Mouse (Mus musculus) urinary bladder, postnatal 0 days (tissue): ENCODE data around the gene Tmem234. TPM values are rescaled to one million over a fixed set of nuclear protein-coding genes. Genes with fewer than 3 reads are reported as not detected.

Source experiments
- microRNA-seq: library from miRNA; unstranded; fragments of <30 nt; microRNA quantifications from one replicate; pipeline ENCODE4, GENCODE M21; 2016
- polyA plus RNA-seq: library from polyadenylated mRNA; unstranded; fragments of >200 nt; fragmentation: Nextera tagmentation; extraction: Ambion mirVana; gene quantifications from 2 replicates; pipeline ENCODE4 v1.2.1, GENCODE M21; 2015

Gene Tmem234
- 164 and 187 TPM in 2 replicates for polyA plus RNA-seq

DNA sequence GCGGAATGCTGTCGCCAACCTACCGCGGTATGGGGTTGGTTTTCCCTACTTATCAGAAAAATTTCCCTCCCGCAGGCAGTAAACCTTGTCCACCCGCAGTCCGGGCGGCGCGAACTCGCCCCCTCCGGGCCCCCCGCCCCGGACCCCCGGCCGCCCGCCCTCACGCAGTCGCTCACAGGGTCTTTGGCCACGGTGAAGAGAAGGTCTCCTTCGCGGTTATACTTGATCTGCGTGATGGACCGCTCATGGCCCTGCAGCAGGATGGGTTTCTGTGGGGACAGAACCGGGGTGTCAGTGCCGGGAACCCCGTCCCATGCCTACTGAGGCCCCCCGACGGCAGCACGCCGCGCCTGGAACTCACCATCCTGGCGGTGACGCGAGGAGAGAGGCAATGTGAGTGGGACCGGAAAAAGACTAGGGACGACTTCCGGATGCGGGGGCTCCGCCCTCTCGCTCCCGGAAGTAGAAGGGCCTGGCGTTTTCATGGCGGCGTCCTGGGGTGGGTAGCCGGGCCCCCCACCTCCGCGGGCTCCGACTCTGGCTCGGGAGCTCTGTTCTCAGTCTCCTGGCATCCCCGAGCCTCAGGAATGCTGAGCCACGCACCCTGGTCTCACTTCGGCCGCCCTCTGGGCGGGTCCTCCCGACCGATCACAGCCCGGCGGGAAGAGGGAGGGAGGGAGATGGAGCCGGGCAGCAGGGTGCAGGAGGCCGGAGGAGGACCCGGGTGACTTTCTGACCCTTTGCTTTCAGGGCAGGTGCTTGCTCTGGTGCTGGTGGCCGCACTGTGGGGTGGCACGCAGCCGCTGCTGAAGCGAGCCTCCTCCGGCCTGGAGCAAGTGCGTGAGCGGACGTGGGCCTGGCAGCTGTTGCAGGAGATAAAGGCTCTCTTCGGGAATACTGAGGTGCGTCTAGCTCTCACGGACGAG lies at the start of gene Tmem234, which contains the start of gene Eif3i:
TSS of gene Tmem234 (plus strand) at position 436 of the 926 bp plus-strand sequence.
TSS of gene Eif3i (minus strand) at position 416 of the 926 bp plus-strand sequence.

GRCm38 (mm10) chr4:129573430-129573829 lies 27.0 kb upstream of the Tmem234 start, which contains the start of gene Lck:
Gene Lck, minus strand, starts transcription at chr4:129573641.

DNA sequence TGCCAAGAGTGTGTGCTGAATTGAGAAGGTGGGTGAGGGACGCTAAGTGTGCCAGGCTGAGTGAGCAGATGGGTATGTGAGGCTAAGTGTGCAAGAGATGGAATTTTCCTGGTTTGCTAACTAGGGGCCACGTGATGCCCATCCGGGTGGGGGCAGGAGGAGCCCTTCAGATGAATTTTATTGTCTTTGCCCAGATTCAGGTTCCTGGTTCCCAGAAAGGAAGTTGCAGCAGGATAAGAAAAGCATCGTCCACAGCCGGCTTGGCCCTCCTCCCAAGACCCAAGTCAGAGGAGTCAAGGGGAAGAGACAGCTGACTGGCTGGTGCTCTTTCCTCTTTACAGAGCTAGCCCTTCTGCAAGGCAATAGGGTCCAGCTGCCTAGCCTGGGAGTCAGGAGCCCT lies 22.0 kb upstream of the Tmem234 start, which contains the start of gene Fam167b:
TSS of gene Fam167b (minus strand) at position 84 of the 400 bp plus-strand sequence.

DNA sequence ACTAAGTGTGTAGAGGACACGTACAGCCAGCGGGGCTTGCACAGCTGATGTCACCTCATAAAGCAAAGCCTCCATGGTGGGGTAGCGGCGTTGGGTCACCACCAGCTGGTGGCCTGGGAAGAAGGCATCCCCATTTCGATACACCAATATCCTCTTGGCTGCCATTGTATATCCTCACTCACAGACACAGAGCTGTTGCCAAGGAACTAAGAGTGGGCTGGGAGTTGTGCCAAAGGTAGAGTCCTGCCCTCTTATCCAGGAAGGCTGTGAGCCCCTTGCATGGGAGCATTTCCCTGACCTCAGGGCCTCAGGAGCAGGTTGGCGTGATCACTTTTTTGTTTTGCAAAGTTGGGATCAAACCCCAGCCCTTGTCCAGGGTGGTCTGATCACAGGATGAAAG lies 13.6 kb downstream of the Tmem234 start, which contains the start of gene Dcdc2b:
TSS of gene Dcdc2b (minus strand) at position 165 of the 400 bp plus-strand sequence.

DNA sequence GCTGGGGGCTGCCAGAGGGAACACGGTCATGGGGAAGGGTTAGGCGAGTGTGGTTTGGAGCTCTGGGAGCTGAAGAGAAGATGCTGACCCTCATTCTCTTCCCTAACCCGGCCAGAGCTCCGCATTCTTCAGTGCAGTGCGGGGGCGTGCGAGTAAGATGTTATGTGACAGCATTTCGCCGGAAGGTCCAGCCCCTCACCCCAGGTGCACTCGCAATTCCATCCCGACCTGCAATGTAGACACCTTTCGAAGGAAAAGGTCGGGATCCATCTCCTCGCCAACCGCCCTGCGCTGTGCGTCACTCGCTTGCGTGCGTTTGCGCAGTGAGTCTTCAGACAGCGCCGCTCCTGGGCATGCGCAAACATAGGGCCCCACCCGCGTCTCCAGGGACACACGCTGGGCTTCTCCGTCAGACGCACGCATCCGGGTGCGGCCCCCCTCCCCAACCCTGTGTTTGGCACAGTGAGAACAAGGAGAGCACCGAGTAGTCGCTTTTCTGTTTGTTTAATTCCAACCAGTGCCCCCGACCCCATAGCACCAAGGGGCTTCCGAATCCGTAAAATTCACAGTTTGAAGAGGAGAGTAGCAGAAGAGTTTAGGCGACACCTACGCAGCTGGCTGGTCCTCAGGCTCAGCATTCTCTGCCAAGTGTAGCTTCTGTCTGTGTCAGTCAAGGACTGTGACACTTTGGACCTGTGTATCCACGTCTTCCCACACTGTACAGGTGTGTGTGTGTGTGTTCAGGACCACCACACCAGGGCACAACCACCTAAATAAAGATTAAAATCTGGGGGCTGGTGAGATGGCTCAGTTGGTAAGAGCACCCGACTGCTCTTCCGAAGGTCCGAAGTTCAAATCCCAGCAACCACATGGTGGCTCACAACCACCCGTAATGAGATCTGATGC lies 18.6 kb downstream of the Tmem234 start, which contains the start of gene Iqcc:
TSS of gene Iqcc (minus strand) at position 314 of the 906 bp plus-strand sequence.

GRCm38 (mm10) chr4:129623681-129624091 lies 23.2 kb downstream of the Tmem234 start, which contains the start of gene Ccdc28b:
Gene Ccdc28b, minus strand, starts transcription at chr4:129623947.

GRCm38 (mm10) chr4:129640638-129641467 lies 40.4 kb downstream of the Tmem234 start, which contains the start of gene Txlna:
Gene Txlna, minus strand, starts transcription at chr4:129641065.

DNA sequence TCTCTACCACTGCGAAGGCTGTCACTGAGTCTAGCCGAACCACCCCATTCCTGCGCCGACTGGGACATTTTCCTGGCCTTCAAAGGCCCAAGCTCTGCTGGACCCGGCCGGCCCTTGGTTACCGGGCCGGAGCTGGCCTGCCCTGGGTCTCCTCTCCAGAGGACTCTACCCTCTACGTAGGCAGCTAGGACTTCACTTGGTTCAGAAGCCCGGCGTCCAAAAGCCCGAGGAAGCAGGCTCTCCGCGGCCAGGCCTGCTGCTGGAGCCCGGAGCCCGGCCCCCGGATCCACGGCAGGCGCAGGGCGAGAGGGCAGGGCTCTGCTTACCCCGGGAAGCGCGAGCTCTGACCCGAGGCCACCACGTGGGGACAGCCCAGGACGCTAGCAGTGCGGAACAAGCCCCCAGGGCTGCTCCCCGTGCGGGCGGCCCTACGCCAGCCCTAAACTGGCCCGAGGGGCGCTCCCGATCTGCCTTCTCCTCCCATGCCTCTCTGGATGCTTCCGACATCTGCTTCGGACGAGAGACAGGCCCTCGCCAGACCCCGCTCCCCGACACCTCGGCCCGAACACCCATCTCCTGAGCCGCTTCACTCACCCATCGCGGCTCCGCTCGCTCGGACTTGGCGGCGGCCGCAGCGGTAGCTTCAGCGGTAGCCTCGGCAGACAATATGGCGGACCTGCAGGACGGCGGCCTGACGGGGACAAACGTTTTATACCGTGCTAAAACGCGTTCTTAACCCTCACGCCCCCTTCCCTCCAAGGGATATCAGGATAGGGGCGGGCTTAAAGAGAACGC lies 71.8 kb downstream of the Tmem234 start, which contains the start of gene Kpna6:
TSS of gene Kpna6 (minus strand) at position 685 of the 795 bp plus-strand sequence.

Small RNA genes lying within 50 kb of the gene (microRNA-seq; reads per million reads assigned to microRNA genes)
- not detected for gene Mir8119

Other genes starting within 250 kb of the Tmem234 start
- gene Zbtb8a, start 222.6 kb upstream of the Tmem234 start, polyA plus RNA-seq, result 17.4 and 19.0 TPM in 2 replicates
- gene Zbtb8b, start 159.8 kb upstream of the Tmem234 start, polyA plus RNA-seq, result 6.6 and 7.9 TPM in 2 replicates
- gene Bsdc1, start 139.1 kb upstream of the Tmem234 start, polyA plus RNA-seq, result 14.1 and 16.6 TPM in 2 replicates
- gene Tssk3, start 109.6 kb upstream of the Tmem234 start, polyA plus RNA-seq, result not detected in 2 replicates
- gene Fam229a, start 109.5 kb upstream of the Tmem234 start, polyA plus RNA-seq, result 0.63 and 0.73 TPM in 2 replicates
- gene Marcksl1, start 87.1 kb upstream of the Tmem234 start, polyA plus RNA-seq, result 166 and 167 TPM in 2 replicates
- gene Hdac1, start 58.0 kb upstream of the Tmem234 start, polyA plus RNA-seq, result 95.3 and 96.1 TPM in 2 replicates
- gene Lck, start 27.0 kb upstream of the Tmem234 start, polyA plus RNA-seq, result 1.9 and 2.6 TPM in 2 replicates
- 1.3 and 1.8 TPM in 2 replicates for gene Fam167b, start 22.1 kb upstream of the Tmem234 start, polyA plus RNA-seq
- 201 and 217 TPM in 2 replicates for gene Eif3i, start within 50 bp of the Tmem234 start, polyA plus RNA-seq
- gene Dcdc2b, start 13.6 kb downstream of the Tmem234 start, polyA plus RNA-seq, result 0.63 and 1.9 TPM in 2 replicates
- gene Iqcc, start 18.4 kb downstream of the Tmem234 start, polyA plus RNA-seq, result 19.0 and 19.1 TPM in 2 replicates
- 39.2 and 42.1 TPM in 2 replicates for gene Ccdc28b, start 23.3 kb downstream of the Tmem234 start, polyA plus RNA-seq
- gene Txlna, start 40.4 kb downstream of the Tmem234 start, polyA plus RNA-seq, result 26.8 and 29.6 TPM in 2 replicates
- gene Kpna6, start 72.1 kb downstream of the Tmem234 start, polyA plus RNA-seq, result 9.8 and 11.9 TPM in 2 replicates
- gene Tmem39b, start 96.2 kb downstream of the Tmem234 start, polyA plus RNA-seq, result 5.2 and 5.7 TPM in 2 replicates
- gene Khdrbs1, start 141.6 kb downstream of the Tmem234 start, polyA plus RNA-seq, result 40.1 and 45.9 TPM in 2 replicates
- 290 and 382 TPM in 2 replicates for gene Ptp4a2, start 210.6 kb downstream of the Tmem234 start, polyA plus RNA-seq